Mouse (Mus musculus) hindbrain, embryonic 12.5 days (tissue): ENCODE data around the gene Rprd1b. TPM values are rescaled to one million over a fixed set of nuclear protein-coding genes. Genes with fewer than 3 reads are reported as not detected.

Source experiments
- ATAC-seq: fragments of 200-750 bp; cut with Nextera tagmentation; 2 replicates; pipeline ENCODE4 v1.8.0; 2017; ENCODE audit warnings: moderate TSS enrichment; ENCODE audit not compliant: low FRiP score
- H3K27ac ChIP-seq: fragments of 300-500 bp; sonication (generic); 2 replicates; pipeline ENCODE4 v1.5.1; 2016; ENCODE audit warnings: mild to moderate bottlenecking
- H3K27me3 ChIP-seq: fragments of 300-500 bp; sonication (generic); 2 replicates; pipeline ENCODE4 v1.6.1; 2016; ENCODE audit warnings: mild to moderate bottlenecking
- H3K36me3 ChIP-seq: fragments of 300-500 bp; sonication (generic); 2 replicates; pipeline ENCODE4 v1.6.1; 2016; ENCODE audit warnings: mild to moderate bottlenecking
- H3K4me1 ChIP-seq: fragments of 300-500 bp; sonication (generic); 2 replicates; pipeline ENCODE4 v1.6.1; 2016
- H3K4me2 ChIP-seq: fragments of 300-500 bp; sonication (generic); replicated peaks from 2 replicates; pipeline ENCODE4 v1.6.1; 2016; ENCODE audit warnings: mild to moderate bottlenecking
- H3K4me3 ChIP-seq: fragments of 300-500 bp; sonication (generic); 2 replicates; pipeline ENCODE4 v1.5.1; 2016; ENCODE audit warnings: mild to moderate bottlenecking
- H3K9ac ChIP-seq: fragments of 300-500 bp; sonication (generic); 2 replicates; pipeline ENCODE4 v1.6.1; 2016; ENCODE audit warnings: mild to moderate bottlenecking, moderate library complexity
- H3K9me3 ChIP-seq: fragments of 300-500 bp; sonication (generic); replicated peaks from 2 replicates; pipeline ENCODE4 v1.6.1; 2016; ENCODE audit warnings: mild to moderate bottlenecking
- WGBS: fragments of 180-500 bp; shearing (Covaris S2); methylation state at CpG from one replicate; pipeline ENCODE4 v1.1.7; 2016; 5-methylcytosine and 5-hydroxymethylcytosine counted together
- polyA plus RNA-seq: library from polyadenylated mRNA; unstranded; fragments of >200 nt; fragmentation: Nextera tagmentation; extraction: Ambion mirVana; gene quantifications from 2 replicates; pipeline ENCODE4 v1.2.1, GENCODE M21; 2016

Rprd1b gene
- polyA plus RNA-seq, 1 experiment from 2014 or later: 46.2 TPM

DNA sequence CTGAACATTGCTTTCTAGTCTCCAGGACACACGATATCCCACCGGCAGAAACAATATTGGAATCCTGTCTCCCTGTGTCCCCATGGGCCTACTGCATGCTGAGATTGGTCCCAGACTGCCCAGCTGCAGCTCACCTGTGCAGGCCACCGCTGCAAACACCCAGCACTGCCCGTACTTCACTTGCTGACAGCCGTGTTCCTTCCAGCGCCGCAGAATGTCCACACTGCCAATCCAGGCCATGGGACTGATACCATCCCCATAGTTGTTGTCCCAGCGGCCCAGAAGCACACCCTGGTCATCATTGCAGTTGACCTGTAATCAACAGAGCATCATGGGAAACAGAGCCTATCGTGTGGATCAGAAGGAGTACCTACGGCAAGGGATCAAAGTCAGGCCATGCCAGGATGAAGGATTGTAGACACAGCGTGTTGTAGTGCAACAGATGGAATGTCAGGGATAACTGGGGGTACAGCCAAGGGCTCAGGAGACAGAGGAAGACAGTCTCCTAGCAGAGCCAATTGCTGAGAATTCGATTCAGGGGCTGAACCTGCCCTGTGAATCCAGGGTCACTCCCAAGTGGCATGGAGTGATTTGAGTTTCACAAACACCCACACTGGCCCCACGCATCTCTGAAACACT, 103.0 kb downstream of the Rprd1b start:
- H3K4me2 ChIP-seq: no peak overlapping the region
- H3K4me1 ChIP-seq: peaks cover 26% of the 10 kb centered on the region
- no peak overlapping the region for H3K27ac ChIP-seq
- WGBS: 87% methylated on average over 13 of the region's 13 CpGs
- H3K4me3 ChIP-seq: no peak overlapping the region
- no peak overlapping the region for H3K9ac ChIP-seq
- H3K36me3 ChIP-seq: no peaks in the 10 kb centered on the region
- H3K27me3 ChIP-seq: no peaks in the 10 kb centered on the region
- ATAC-seq: no peak
- H3K9me3 ChIP-seq: no peaks in the 10 kb centered on the region

DNA sequence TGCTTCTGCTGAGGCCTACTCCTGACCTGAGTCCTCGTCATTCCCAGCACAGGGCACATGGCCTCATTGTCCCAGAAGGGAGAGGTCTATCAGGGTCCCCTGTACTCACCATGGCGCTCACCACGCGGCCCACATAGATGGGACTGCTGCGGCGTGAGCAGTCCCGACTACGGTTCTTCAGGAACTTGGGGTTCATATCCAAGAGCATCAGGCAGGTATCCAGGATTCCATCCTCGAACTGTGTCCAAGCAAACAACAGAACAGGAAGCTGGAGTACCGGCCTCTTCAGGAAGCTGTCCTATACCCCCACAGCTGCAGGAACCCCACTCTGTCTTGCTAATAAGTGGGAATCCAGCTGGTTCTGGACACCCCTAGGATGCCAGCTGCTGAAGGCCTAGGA, 104.0 kb downstream of the Rprd1b start:
- Histone ChIP-seq H3K9ac (no peak overlapping the region), H3K27me3 (no peaks in the 10 kb centered on the region), H3K4me2 (no peak overlapping the region), H3K4me3 (no peak overlapping the region), H3K27ac (no peak overlapping the region), H3K4me1 (peaks cover 26% of the 10 kb centered on the region), H3K36me3 (no peaks in the 10 kb centered on the region), H3K9me3 (no peaks in the 10 kb centered on the region)
- no peak for ATAC-seq
- 87% methylated on average over 10 of the region's 10 CpGs for WGBS

DNA sequence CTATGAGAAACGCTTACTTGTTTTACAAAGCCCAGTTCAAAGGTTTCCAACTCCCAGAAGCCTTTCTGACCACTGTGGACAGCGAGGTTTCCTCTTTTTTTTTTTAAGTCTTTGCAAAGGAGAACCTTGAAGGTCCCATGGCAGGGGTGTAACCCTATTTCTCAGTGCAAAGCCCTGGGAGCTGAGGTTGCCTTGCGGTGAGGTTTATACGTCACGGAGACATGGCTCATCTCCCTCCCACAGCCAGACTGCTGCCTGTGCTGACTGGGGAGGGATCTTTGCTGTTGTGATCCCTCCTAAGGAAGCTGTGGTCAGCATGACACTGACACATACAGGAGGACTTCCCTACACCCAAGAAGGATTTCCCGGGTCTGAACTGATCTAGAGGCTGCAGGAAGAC, 104.8 kb downstream of the Rprd1b start:
- H3K27ac ChIP-seq: no peak overlapping the region
- peaks cover 26% of the 10 kb centered on the region for H3K4me1 ChIP-seq
- no peaks in the 10 kb centered on the region for H3K36me3 ChIP-seq
- H3K9me3 ChIP-seq: no peaks in the 10 kb centered on the region
- no peak overlapping the region for H3K4me3 ChIP-seq
- no peak overlapping the region for H3K9ac ChIP-seq
- 73% methylated on average over 6 of the region's 6 CpGs for WGBS
- no peak for ATAC-seq
- no peak overlapping the region for H3K4me2 ChIP-seq
- no peaks in the 10 kb centered on the region for H3K27me3 ChIP-seq

DNA sequence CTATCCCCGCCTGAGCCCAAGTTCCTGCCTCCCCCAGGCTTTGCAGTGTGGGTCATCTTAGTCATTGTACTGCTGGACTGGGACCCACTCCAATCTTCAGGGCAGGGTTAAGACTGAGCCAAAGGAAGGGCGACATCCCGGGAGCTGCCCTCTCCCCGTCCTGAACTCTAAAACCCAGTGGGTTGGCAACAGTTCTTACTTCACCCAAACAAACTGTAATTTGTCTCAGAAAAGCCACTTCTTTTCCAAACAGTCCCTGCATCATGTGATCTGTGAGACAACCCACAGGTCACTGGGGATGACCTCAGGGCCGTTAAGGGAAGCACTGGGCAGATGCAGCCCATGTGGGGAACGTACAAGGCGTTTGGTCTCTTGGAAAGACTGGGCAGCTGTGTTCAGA, 107.9 kb downstream of the Rprd1b start:
- no peaks in the 10 kb centered on the region for H3K27me3 ChIP-seq
- ATAC-seq: no peak
- H3K4me3 ChIP-seq: no peak overlapping the region
- H3K9me3 ChIP-seq: no peaks in the 10 kb centered on the region
- H3K4me2 ChIP-seq: no peak overlapping the region
- peaks cover 15% of the 10 kb centered on the region; the same call in 1 of the 2 replicates for H3K4me1 ChIP-seq
- no peak overlapping the region for H3K27ac ChIP-seq
- no peaks in the 10 kb centered on the region for H3K36me3 ChIP-seq
- H3K9ac ChIP-seq: no peak overlapping the region
- WGBS: 58% methylated on average over 7 of the region's 7 CpGs

DNA sequence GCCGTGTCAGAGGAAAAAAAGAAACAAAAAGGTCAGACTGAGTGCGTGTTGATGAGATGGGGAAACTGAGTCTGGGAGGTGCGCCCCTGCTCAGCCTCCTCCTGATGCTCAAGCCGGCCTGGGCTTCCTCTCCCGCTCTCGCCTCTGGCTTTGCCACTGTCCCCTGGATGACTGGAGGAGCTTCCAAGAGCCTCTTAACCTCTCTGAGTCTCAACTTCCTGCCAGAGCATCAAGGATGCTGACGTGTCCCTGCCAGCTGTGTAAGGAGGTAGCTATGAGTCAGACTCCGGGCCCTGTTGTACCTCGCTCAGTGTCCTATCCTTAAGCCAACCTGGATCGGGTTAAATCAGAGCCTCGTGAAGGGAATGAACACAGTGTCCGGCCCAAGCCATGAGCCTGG, 109.5 kb downstream of the Rprd1b start:
- no peaks in the 10 kb centered on the region for H3K27me3 ChIP-seq
- no peak overlapping the region for H3K4me2 ChIP-seq
- no peak overlapping the region for H3K9ac ChIP-seq
- no peaks in the 10 kb centered on the region for H3K9me3 ChIP-seq
- WGBS: 90% methylated on average over 12 of the region's 12 CpGs
- no peak for ATAC-seq
- peaks cover 15% of the 10 kb centered on the region; the same call in 1 of the 2 replicates for H3K4me1 ChIP-seq
- no peak overlapping the region for H3K4me3 ChIP-seq
- H3K27ac ChIP-seq: no peak overlapping the region
- no peaks in the 10 kb centered on the region for H3K36me3 ChIP-seq

DNA sequence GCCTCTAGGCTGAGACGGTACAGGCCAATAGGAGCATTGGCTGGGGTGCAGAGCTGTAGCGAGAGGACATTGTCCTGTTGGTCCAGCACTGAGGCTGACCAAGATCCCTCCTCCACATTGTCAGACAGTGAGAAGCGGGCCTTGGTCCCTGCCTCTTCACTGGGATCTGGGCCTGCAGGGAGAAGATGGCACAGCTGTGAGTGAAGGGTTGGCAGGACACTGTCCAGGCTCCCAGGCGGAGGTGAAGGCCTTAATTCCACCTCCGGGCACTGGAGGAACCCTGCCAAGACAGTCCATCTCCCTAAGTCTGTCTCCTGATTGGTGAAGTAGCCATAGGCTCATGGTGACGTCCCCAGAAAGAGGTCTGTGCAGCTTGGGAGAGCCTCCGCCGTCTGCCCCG, 110.5 kb downstream of the Rprd1b start:
- Histone ChIP-seq H3K27ac (no peak overlapping the region), H3K36me3 (no peaks in the 10 kb centered on the region), H3K9me3 (no peaks in the 10 kb centered on the region), H3K4me3 (no peak overlapping the region), H3K27me3 (no peaks in the 10 kb centered on the region), H3K9ac (no peak overlapping the region), H3K4me2 (no peak overlapping the region), H3K4me1 (peaks cover 17% of the 10 kb centered on the region; the same call in 1 of the 2 replicates)
- WGBS: 94% methylated on average over 9 of the region's 9 CpGs
- no peak for ATAC-seq

DNA sequence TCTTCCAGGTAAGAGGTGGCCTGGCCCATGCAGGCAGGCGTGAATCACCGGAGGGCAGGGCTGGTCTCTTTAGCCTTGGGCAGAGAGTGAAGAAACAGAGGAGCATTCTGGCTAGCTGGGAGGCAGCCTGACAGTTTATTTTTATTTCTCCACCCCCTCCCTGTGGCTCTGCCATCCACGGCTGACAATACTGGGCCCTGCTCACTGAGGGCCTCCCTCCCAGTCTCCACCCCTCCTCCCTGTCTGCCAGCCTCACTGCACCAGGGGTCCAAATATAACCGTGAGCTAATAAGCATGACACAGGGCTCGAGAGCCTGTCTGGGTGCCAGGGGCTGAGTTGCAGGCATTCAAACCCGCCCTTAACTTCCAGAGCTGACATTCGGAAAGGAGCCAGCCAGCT, 111.3 kb downstream of the Rprd1b start:
- 44% methylated on average over 7 of the region's 7 CpGs for WGBS
- Histone ChIP-seq H3K27ac (peak overlapping the region; percentile 52; the same call in 1 of the 2 replicates), H3K36me3 (no peaks in the 10 kb centered on the region), H3K9me3 (no peaks in the 10 kb centered on the region), H3K4me2 (no peak overlapping the region), H3K4me3 (no peak overlapping the region), H3K27me3 (no peaks in the 10 kb centered on the region), H3K4me1 (peaks cover 17% of the 10 kb centered on the region; the same call in 1 of the 2 replicates), H3K9ac (no peak overlapping the region)
- 0 out of 2 replicates have a peak, but pooled peaks have one; percentile 49 for ATAC-seq

DNA sequence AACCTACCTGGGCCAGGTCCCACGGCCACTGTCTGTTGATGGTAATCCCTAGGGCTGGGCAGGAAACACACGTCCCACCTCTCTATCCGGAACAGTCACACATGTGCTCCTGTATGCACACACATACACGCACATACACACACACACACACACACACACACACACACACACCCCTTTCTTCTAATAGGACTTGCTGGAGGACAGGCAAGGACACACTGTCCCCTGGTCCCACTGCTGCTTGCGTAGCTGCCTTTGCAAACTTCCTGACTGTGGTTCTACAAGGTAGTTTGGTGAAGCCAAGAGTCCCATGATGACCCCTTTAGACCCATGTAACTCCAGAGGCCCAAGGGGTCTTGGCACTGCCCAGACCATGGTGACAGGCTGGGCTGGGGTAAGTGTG, 112.4 kb downstream of the Rprd1b start:
- Histone ChIP-seq H3K4me2 (no peak overlapping the region), H3K27ac (no peak overlapping the region), H3K4me1 (peaks cover 17% of the 10 kb centered on the region; the same call in 1 of the 2 replicates), H3K9ac (no peak overlapping the region), H3K27me3 (peaks cover 8% of the 10 kb centered on the region; the same call in 1 of the 2 replicates), H3K9me3 (no peaks in the 10 kb centered on the region), H3K4me3 (no peak overlapping the region), H3K36me3 (no peaks in the 10 kb centered on the region)
- whole genome bisulfite sequencing: 80% methylated on average over 5 of the region's 5 CpGs
- ATAC-seq: no peak

DNA sequence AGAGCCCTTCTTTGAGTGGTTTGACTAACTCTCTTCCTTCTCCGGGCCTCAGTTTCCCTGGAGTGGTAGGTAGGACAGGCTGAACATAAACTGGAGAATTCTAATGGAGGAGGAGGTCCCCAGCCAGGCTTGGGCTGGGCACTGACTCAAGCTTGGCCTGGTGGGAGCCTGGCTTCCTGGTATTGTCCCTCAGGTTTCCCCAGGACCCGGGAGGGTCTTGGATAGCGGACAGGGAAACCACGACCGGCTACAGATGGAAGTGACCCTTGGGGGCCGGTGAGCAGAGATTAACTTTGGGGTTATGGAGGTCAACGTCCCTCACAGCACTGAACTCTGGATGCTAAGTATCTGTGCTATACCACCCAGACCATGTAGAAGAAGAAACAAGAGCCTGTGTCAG, 113.0 kb downstream of the Rprd1b start:
- Histone ChIP-seq H3K27ac (no peak overlapping the region), H3K4me1 (peaks cover 22% of the 10 kb centered on the region), H3K4me3 (no peak overlapping the region), H3K36me3 (no peaks in the 10 kb centered on the region), H3K4me2 (no peak overlapping the region), H3K27me3 (peaks cover 14% of the 10 kb centered on the region; the same call in 1 of the 2 replicates), H3K9ac (no peak overlapping the region), H3K9me3 (no peaks in the 10 kb centered on the region)
- ATAC-seq: no peak
- 73% methylated on average over 7 of the region's 7 CpGs for WGBS

DNA sequence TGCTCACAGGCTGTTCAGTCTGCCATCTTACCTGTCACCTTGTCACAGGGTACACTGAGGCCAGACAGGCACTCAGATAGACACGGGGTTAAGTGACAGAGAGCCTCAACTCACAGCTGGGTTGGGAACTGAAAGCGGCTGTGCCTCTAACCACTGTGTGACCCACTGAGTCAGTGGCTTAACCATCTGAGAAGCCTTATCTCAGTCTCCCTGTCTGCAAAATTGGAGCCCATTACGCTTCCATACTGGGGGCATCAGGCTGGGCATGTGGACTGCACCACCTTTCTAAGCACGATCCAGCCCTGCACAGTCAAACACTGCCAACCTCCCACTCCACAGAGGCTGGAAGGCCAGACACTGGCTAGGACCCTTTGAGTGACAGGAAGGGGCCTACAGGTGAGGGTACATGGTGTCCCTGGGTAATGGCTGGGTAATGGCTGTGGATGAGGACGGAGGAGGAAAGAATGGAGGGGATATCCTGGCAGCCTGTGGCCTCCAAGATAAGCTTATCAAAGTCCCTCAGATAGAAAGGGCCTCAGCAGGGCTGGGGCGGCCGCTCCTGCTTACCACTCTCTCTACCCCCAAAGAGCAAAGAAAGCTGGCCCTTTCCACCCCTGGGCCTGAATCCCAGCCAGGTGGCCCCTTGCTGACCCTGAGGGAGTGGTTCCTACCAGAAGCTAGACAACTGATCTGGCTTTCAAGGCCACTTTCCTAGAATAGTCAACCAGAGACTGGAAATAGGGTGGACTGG, 113.6 kb downstream of the Rprd1b start:
- peaks cover 25% of the 10 kb centered on the region for H3K4me1 ChIP-seq
- WGBS: 88% methylated on average over 7 of the region's 7 CpGs
- H3K27ac ChIP-seq: no peak overlapping the region
- no peak overlapping the region for H3K4me2 ChIP-seq
- no peaks in the 10 kb centered on the region for H3K9me3 ChIP-seq
- no peak for ATAC-seq
- no peak overlapping the region for H3K9ac ChIP-seq
- no peak overlapping the region for H3K4me3 ChIP-seq
- peaks cover 18% of the 10 kb centered on the region for H3K27me3 ChIP-seq
- H3K36me3 ChIP-seq: no peaks in the 10 kb centered on the region

DNA sequence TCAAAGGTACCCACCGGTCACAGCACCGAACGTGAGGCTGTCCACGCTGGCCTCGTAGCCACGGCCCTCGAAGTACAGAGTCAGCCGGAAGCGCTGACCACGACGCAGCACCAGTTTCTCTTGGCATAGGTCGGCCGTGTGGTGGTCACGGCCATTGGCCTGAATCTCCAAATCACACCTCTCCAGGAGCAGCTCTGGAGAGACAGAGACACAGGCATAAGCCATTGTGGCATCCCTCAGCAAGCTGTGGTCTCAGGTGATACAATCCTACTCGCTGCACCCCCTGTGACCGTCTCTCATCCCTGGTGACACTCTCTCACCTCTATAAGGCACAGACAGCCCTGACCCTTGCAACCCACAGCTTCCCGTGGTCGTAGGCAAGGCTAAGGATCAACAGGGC, 114.7 kb downstream of the Rprd1b start:
- no peak overlapping the region for H3K4me2 ChIP-seq
- H3K36me3 ChIP-seq: no peaks in the 10 kb centered on the region
- no peak overlapping the region for H3K9ac ChIP-seq
- H3K27ac ChIP-seq: no peak overlapping the region
- no peak for ATAC-seq
- peaks cover 22% of the 10 kb centered on the region for H3K27me3 ChIP-seq
- WGBS: 81% methylated on average over 18 of the region's 18 CpGs
- H3K4me3 ChIP-seq: no peak overlapping the region
- H3K4me1 ChIP-seq: peaks cover 25% of the 10 kb centered on the region
- H3K9me3 ChIP-seq: no peaks in the 10 kb centered on the region

DNA sequence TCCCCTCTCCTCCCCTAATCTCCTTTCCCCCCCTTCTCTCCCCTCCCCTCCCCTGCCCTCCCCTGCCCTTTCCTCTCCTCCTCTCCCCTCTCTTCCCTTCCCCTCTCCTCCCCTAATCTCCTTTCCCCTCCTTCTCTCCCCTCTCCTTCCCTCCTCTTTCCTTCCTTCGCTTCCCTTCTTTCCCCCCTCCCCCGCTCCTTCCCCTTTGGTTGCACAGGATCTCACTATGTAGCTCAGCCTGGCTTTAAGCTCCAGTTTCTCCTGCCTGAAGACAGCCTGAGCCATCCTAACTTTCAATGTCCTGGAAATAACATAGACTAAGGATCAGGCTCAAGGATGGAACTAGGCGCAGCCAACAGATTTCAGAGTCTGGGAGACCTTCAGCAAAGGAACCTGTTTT, 115.5 kb downstream of the Rprd1b start:
- Histone ChIP-seq H3K4me3 (no peak overlapping the region), H3K4me2 (no peak overlapping the region), H3K36me3 (no peaks in the 10 kb centered on the region), H3K27me3 (peaks cover 22% of the 10 kb centered on the region), H3K9me3 (no peaks in the 10 kb centered on the region), H3K27ac (no peak overlapping the region), H3K4me1 (peaks cover 25% of the 10 kb centered on the region), H3K9ac (no peak overlapping the region)
- no peak for ATAC-seq
- WGBS: 63% methylated on average over 3 of the region's 3 CpGs

DNA sequence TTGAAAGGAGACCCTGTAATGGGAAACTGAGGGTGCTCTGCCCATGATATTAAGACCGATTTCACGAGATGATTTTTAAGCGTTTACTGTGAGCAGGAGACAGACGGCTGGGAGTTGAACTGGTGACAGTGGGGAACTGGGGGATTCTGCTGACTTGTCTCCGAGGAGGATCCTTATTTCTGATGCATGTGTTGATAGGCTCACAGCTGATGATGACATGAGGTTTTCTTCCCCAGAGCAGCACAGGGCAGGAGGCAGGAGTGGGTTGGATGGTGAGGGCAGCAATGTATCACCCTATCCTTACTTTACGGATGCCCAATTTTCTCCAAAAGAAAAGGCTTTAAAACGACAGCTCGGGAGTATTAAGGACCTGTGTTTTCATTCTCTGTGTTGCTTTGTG, 116.0 kb downstream of the Rprd1b start:
- no peak overlapping the region for H3K27ac ChIP-seq
- H3K9ac ChIP-seq: no peak overlapping the region
- H3K4me3 ChIP-seq: no peak overlapping the region
- H3K27me3 ChIP-seq: peaks cover 22% of the 10 kb centered on the region
- no peak overlapping the region for H3K4me2 ChIP-seq
- H3K4me1 ChIP-seq: peaks cover 25% of the 10 kb centered on the region
- 52% methylated on average over 8 of the region's 8 CpGs for WGBS
- H3K36me3 ChIP-seq: no peaks in the 10 kb centered on the region
- no peak for ATAC-seq
- no peaks in the 10 kb centered on the region for H3K9me3 ChIP-seq
